Mouse (Mus musculus) spleen, postnatal 36 days (tissue): ENCODE measurements around the gene Chac2.
"Not testable (repeated sequence)": the region's sequence is repeated elsewhere in the genome, so short reads cannot be mapped to it uniquely, and the experiment has no call there.

Source experiments
- DNase-seq, 2 experiments: peaks; one replicate each; pipeline ENCODE4 v3.0.0; 2022; ENCODE audit warnings: low spot score in 2 of 2, mixed read lengths in 1 of 2

The Chac2 gene

GRCm38 (mm10) chr11:30985877-30986624 lies at the start of gene Chac2:
Gene Chac2 (minus strand): TSS chr11:30986350.
- DNase-seq = peak; percentile 79 to 85

DNA sequence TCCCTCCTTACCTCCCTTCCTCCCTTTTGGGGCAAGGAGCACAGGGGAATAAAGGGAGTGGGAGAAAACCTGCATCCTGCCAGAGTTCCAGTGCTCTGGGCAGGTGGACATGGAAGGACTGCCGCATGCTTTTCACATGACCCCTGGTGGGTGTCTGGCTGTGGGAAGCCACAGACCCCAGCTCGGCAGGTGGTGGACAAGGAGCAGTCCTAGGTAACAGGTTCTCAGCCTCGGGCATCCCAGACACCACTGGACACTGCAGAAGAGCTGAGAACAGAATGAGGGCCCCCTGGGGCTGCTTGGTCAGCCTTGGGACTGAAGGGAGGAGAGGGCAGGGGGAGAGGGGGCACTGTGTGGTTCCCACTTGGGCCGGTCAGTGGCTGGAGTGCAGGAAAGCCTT lies 48.8 kb upstream of the Chac2 start:
- no peak for DNase-seq

DNA sequence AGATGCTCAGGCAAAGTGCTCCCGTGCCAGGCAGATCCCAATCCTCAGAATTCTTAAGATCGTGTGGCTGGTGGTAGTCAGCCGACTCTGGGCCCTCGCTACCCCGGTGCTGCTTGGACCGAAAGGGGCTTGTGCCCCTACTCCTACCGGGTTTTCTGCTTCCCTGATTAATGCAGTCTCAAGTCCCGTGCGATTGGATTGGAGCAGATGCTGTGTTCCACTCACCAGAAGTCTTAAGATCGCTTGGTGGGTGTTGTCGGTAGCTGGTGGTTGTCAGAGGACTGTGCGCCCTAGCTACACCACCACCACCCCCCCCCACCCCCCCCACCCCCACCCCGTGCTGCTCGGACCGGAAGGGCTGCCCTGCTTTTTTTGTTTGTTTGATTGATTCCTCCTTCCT lies 31.3 kb upstream of the Chac2 start:
- not testable (repeated sequence) for DNase-seq

GRCm38 (mm10) chr11:31009668-31010067 lies 23.5 kb upstream of the Chac2 start:
- DNase-seq = not testable (repeated sequence)

GRCm38 (mm10) chr11:31001169-31001908 lies 15.2 kb upstream of the Chac2 start:
- DNase-seq = peak; percentile 19 to 58

DNA sequence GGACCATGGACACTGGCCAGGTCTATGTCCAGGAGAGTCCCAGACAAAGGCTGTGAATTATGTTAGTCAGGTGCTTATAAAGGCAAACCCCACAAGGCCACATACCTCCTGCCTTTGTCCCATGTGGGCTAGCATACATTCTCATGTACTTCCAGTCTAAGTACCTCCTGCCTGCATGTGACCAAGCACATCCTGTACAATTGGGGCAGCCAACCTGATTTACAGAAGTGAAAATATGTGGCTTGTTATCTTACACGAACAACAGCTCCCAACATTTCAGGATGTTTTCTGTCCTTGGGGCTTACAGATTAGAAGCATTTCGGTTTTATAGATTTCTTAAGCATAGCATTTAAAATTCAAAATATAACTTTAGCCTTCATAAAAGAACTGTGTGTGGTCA lies 13.9 kb upstream of the Chac2 start:
- DNase-seq = peak; percentile 32 to 39

- no peak for DNase-seq
Observed at GRCm38 (mm10) chr11:30998704-30999103, 12.6 kb upstream of the Chac2 start.

DNA sequence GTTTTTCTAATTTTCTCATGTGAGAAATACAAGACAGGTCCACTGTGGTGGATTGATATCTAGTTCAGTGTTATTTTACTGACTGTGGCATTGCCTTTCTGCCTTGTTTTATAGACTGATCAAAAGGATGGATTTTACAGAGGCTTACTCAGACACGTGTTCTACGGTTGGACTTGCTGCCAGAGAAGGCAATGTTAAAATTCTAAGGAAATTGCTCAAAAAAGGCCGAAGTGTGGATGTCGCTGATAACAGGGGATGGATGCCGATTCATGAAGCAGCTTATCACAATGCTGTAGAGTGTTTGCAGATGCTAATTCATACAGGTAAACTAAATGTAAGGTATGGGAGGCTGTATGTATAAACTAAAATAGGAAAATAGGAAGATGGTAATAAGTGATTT lies 12.0 kb upstream of the Chac2 start:
- peak in 1 of 2 experiments; percentile 34 for DNase-seq

DNA sequence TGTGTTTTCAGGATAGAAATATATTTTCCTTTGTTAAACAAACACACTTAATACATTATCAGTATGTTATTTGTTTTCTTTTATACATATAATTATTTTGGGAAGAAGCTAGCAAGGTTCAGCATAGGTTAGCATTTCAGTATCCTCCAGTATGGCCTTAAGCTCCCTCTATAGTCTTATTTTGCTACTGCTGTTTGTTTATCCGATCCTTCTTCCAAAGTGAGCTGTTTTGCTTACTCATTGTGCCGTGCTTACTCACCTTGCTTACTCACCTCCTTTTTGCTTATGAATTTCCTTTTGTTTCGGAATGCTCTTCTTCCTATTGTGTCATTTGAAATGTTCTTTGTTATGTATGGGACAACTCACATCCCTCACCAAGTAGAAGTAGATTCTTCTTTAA lies 10.5 kb upstream of the Chac2 start:
- DNase-seq = peak in 1 of 2 experiments; percentile 21

DNA sequence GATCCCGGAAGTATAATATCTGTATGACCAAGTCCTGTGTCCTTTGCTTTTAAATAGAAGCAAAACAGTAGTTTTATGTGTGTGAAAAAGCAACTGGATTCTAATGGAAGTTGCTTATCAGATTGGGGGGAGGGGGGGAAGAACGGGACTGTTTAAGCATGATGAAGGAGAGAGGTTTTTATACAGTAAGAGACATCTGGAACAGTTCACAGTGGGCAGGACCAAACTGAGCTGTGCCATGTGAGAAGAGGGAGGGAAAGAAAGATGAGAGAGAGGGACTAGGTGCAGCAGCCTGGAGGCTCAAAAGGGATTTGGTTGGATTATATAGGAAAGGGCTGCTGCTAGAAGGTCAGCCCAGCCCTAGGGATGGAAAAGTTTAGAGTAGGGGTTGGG lies 471 bp upstream of the Chac2 start:
- no peak for DNase-seq

DNA sequence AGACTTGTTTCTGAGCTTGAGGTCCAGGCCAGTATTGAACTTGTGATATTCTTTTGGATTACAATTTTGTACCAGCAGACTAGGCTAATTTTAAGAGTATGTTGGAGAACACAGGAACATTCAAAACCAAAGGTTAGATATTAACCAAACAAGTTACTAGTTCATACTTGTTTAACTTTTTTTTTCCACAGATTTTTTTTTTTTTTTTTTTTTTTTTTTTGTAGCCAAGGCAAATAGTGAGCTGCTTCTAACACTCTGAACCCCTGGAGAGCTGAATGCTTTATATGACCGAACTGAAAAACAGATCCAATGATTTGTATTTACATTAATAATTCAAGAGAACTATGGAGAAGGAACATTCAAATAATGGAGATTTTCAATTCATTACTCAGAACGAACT lies 913 bp downstream of the Chac2 start:
- DNase-seq = no peak

DNA sequence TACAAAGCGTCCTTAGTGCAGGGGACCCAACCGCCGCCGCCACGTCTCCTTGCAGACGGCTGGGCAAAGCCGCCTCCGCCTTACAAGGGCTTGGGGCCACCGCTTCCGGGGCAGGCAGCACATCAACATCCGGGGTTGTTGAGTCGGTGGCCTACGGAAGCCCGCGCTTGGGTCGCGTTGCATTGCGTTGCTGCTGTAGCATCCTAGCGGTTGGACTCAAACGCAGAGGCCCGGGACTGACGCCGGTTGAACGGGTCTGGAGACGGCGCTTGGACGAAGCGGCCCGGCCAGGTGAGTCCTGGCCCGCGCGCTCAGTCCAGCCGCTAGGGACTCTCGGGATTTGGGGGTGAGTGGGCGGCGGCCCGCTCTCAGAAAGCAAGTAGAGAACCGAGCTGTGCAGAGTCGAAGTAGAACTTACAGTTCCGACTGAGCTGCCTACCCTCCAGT lies 31.8 kb downstream of the Chac2 start, which contains the start of gene Erlec1:
Gene Erlec1 (minus strand): TSS at position 57 of the 447 bp plus-strand sequence.
- DNase-seq = peak; percentile 87 to 88

GRCm38 (mm10) chr11:30953469-30954154 lies 32.5 kb downstream of the Chac2 start:
- DNase-seq = peak; percentile 18 to 43

- peak in 1 of 2 experiments; percentile 22 for DNase-seq
Observed at GRCm38 (mm10) chr11:30952829-30953228, 33.3 kb downstream of the Chac2 start.

- DNase-seq = no peak
Observed at GRCm38 (mm10) chr11:30943522-30943921, 42.6 kb downstream of the Chac2 start.

GRCm38 (mm10) chr11:30928498-30928897 lies 57.7 kb downstream of the Chac2 start:
- no peak for DNase-seq

GRCm38 (mm10) chr11:30928079-30928478 lies 58.1 kb downstream of the Chac2 start:
- DNase-seq = no peak
